Mouse (Mus musculus) embryonic facial prominence, embryonic 12.5 days (tissue): ENCODE results near the gene Col26a1. TPM values are rescaled to one million over a fixed set of nuclear protein-coding genes. Genes with fewer than 3 reads are reported as not detected.

Experiments
- ATAC-seq: fragments of 200-750 bp; cut with Nextera tagmentation; 2 replicates; pipeline ENCODE4 v1.8.0; 2017; ENCODE audit not compliant: insufficient number of reproducible peaks, insufficient read depth, low FRiP score, low TSS enrichment
- H3K27ac ChIP-seq: fragments of 300-500 bp; sonication (generic); 2 replicates; pipeline ENCODE4 v1.5.1; 2016; ENCODE audit warnings: mild to moderate bottlenecking
- H3K27me3 ChIP-seq: fragments of 300-500 bp; sonication (generic); 2 replicates; pipeline ENCODE4 v1.6.1; 2016; ENCODE audit warnings: mild to moderate bottlenecking, moderate library complexity
- H3K36me3 ChIP-seq: fragments of 300-500 bp; sonication (generic); 2 replicates; pipeline ENCODE4 v1.6.1; 2016; ENCODE audit warnings: mild to moderate bottlenecking
- H3K4me1 ChIP-seq: fragments of 300-500 bp; sonication (generic); 2 replicates; pipeline ENCODE4 v1.6.1; 2016
- H3K4me2 ChIP-seq: fragments of 300-500 bp; sonication (generic); replicated peaks from 2 replicates; pipeline ENCODE4 v1.6.1; 2016; ENCODE audit warnings: mild to moderate bottlenecking, moderate library complexity
- H3K4me3 ChIP-seq: fragments of 300-500 bp; sonication (generic); 2 replicates; pipeline ENCODE4 v1.5.1; 2016; ENCODE audit warnings: mild to moderate bottlenecking
- H3K9ac ChIP-seq: fragments of 300-500 bp; sonication (generic); 2 replicates; pipeline ENCODE4 v1.6.1; 2016; ENCODE audit warnings: mild to moderate bottlenecking, moderate library complexity
- H3K9me3 ChIP-seq: fragments of 300-500 bp; sonication (generic); 2 replicates; pipeline ENCODE4 v1.6.1; 2016; ENCODE audit warnings: mild to moderate bottlenecking, moderate library complexity
- WGBS: fragments of 180-500 bp; shearing (Covaris S2); methylation state at CpG from one replicate; pipeline ENCODE4 v1.1.7; 2016; 5-methylcytosine and 5-hydroxymethylcytosine counted together
- polyA plus RNA-seq: library from polyadenylated mRNA; unstranded; fragments of >200 nt; fragmentation: Nextera tagmentation; extraction: Ambion mirVana; gene quantifications from 2 replicates; pipeline ENCODE4 v1.2.1, GENCODE M21; 2016

The Col26a1 gene
- polyA plus RNA-seq, 1 experiment from 2014 or later: 242 TPM

GRCm38 (mm10) chr5:136840036-136840435 is 43.0 kb downstream of the Col26a1 start:
- no peaks in the 10 kb centered on the region for H3K27me3 ChIP-seq
- no peak overlapping the region for H3K4me2 ChIP-seq
- H3K36me3 ChIP-seq: peaks cover 55% of the 10 kb centered on the region
- 0 out of 2 replicates have a peak, but pooled peaks cover 2% of the 10 kb centered on the region for H3K9me3 ChIP-seq
- H3K4me3 ChIP-seq: no peak overlapping the region
- peak overlapping the region; percentile 17; the same call in 1 of the 2 replicates for H3K27ac ChIP-seq
- 9% methylated on average over 8 of the region's 8 CpGs for WGBS
- H3K4me1 ChIP-seq: peaks cover 26% of the 10 kb centered on the region
- ATAC-seq: no peak
- H3K9ac ChIP-seq: no peak overlapping the region

- WGBS: 83% methylated on average over 3 of the region's 3 CpGs
Measured at GRCm38 (mm10) chr5:136833053-136833452, 50.0 kb downstream of the Col26a1 start.

GRCm38 (mm10) chr5:136830156-136830555 is 52.9 kb downstream of the Col26a1 start:
- Histone ChIP-seq H3K9ac (no peak overlapping the region), H3K4me2 (no peak overlapping the region), H3K9me3 (0 out of 2 replicates have a peak, but pooled peaks cover 2% of the 10 kb centered on the region), H3K4me1 (no peaks in the 10 kb centered on the region), H3K4me3 (no peak overlapping the region), H3K27me3 (no peaks in the 10 kb centered on the region), H3K36me3 (peaks cover 76% of the 10 kb centered on the region), H3K27ac (no peak overlapping the region)
- WGBS: 76% methylated on average over 3 of the region's 3 CpGs
- ATAC-seq: no peak

More at GRCm38 (mm10) chr5:136833053-136833452, 50.0 kb downstream of the Col26a1 start:
- Histone ChIP-seq H3K9ac (no peak overlapping the region), H3K4me2 (no peak overlapping the region), H3K4me3 (no peak overlapping the region), H3K27me3 (no peaks in the 10 kb centered on the region), H3K27ac (no peak overlapping the region), H3K36me3 (peaks cover 88% of the 10 kb centered on the region), H3K9me3 (0 out of 2 replicates have a peak, but pooled peaks cover 3% of the 10 kb centered on the region), H3K4me1 (no peaks in the 10 kb centered on the region)
- no peak for ATAC-seq

- WGBS: 90% methylated on average over 8 of the region's 8 CpGs
- H3K27ac ChIP-seq: no peak overlapping the region
- H3K27me3 ChIP-seq: no peaks in the 10 kb centered on the region
- no peak overlapping the region for H3K4me3 ChIP-seq
- no peaks in the 10 kb centered on the region for H3K9me3 ChIP-seq
- peaks cover 35% of the 10 kb centered on the region for H3K36me3 ChIP-seq
- no peak overlapping the region for H3K4me2 ChIP-seq
- H3K4me1 ChIP-seq: 0 out of 2 replicates have a peak, but pooled peaks cover 8% of the 10 kb centered on the region
- no peak overlapping the region for H3K9ac ChIP-seq
- no peak for ATAC-seq
Measured at GRCm38 (mm10) chr5:136821971-136822370, 61.0 kb downstream of the Col26a1 start.

GRCm38 (mm10) chr5:136820911-136821310 is 62.1 kb downstream of the Col26a1 start:
- no peak overlapping the region for H3K27ac ChIP-seq
- H3K9ac ChIP-seq: no peak overlapping the region
- H3K4me2 ChIP-seq: no peak overlapping the region
- no peaks in the 10 kb centered on the region for H3K27me3 ChIP-seq
- 92% methylated on average over 2 of the region's 2 CpGs for WGBS
- peaks cover 33% of the 10 kb centered on the region for H3K36me3 ChIP-seq
- no peak overlapping the region for H3K4me3 ChIP-seq
- 0 out of 2 replicates have a peak, but pooled peaks cover 8% of the 10 kb centered on the region for H3K4me1 ChIP-seq
- H3K9me3 ChIP-seq: no peaks in the 10 kb centered on the region
- ATAC-seq: no peak

- H3K4me1 ChIP-seq: 0 out of 2 replicates have a peak, but pooled peaks cover 8% of the 10 kb centered on the region
- no peak overlapping the region for H3K4me2 ChIP-seq
- peaks cover 6% of the 10 kb centered on the region; the same call in 1 of the 2 replicates for H3K9me3 ChIP-seq
- H3K27ac ChIP-seq: no peak overlapping the region
- WGBS: 78% methylated on average over 11 of the region's 11 CpGs
- H3K4me3 ChIP-seq: no peak overlapping the region
- H3K36me3 ChIP-seq: peaks cover 34% of the 10 kb centered on the region
- no peak for ATAC-seq
- no peaks in the 10 kb centered on the region for H3K27me3 ChIP-seq
- H3K9ac ChIP-seq: no peak overlapping the region
Measured at GRCm38 (mm10) chr5:136819686-136820085, 63.3 kb downstream of the Col26a1 start.

- Histone ChIP-seq H3K36me3 (peaks cover 12% of the 10 kb centered on the region; the same call in 1 of the 2 replicates), H3K27me3 (no peaks in the 10 kb centered on the region), H3K9ac (no peak overlapping the region), H3K9me3 (peaks cover 6% of the 10 kb centered on the region; the same call in 1 of the 2 replicates), H3K4me1 (peaks cover 39% of the 10 kb centered on the region), H3K4me3 (0 out of 2 replicates have a peak overlapping the region, but pooled peaks have one; percentile 17), H3K27ac (peak overlapping the region; percentile 97), H3K4me2 (peak overlapping the region; percentile 28)
- peak; percentile 70 for ATAC-seq
- WGBS: 24% methylated on average over 30 of the region's 30 CpGs
Measured at GRCm38 (mm10) chr5:136810539-136811374, 72.3 kb downstream of the Col26a1 start.

GRCm38 (mm10) chr5:136806379-136807056 is 76.5 kb downstream of the Col26a1 start:
- 46% methylated on average over 16 of the region's 16 CpGs for WGBS
- no peaks in the 10 kb centered on the region for H3K36me3 ChIP-seq
- peaks cover 71% of the 10 kb centered on the region for H3K4me1 ChIP-seq
- no peaks in the 10 kb centered on the region for H3K27me3 ChIP-seq
- H3K4me3 ChIP-seq: no peak overlapping the region
- no peak overlapping the region for H3K4me2 ChIP-seq
- no peaks in the 10 kb centered on the region for H3K9me3 ChIP-seq
- ATAC-seq: no peak
- no peak overlapping the region for H3K9ac ChIP-seq
- H3K27ac ChIP-seq: peak overlapping the region; percentile 83

GRCm38 (mm10) chr5:136805019-136805418 is 78.0 kb downstream of the Col26a1 start:
- ATAC-seq: no peak
- Histone ChIP-seq H3K27ac (peak overlapping the region; percentile 83), H3K9ac (no peak overlapping the region), H3K4me1 (peaks cover 58% of the 10 kb centered on the region), H3K36me3 (no peaks in the 10 kb centered on the region; the same call in 1 of the 2 replicates), H3K27me3 (no peaks in the 10 kb centered on the region), H3K9me3 (no peaks in the 10 kb centered on the region), H3K4me3 (no peak overlapping the region), H3K4me2 (no peak overlapping the region)
- 56% methylated on average over 6 of the region's 6 CpGs for WGBS

GRCm38 (mm10) chr5:136804246-136804645 is 78.8 kb downstream of the Col26a1 start:
- Histone ChIP-seq H3K4me2 (no peak overlapping the region), H3K4me1 (peaks cover 53% of the 10 kb centered on the region), H3K27me3 (no peaks in the 10 kb centered on the region), H3K9ac (no peak overlapping the region), H3K9me3 (no peaks in the 10 kb centered on the region), H3K4me3 (no peak overlapping the region), H3K36me3 (no peaks in the 10 kb centered on the region; the same call in 1 of the 2 replicates), H3K27ac (peak overlapping the region; percentile 83)
- no peak for ATAC-seq
- WGBS: 36% methylated on average over 1 of the region's 1 CpGs

GRCm38 (mm10) chr5:136802732-136803131 is 80.3 kb downstream of the Col26a1 start:
- peak overlapping the region; percentile 38 for H3K4me2 ChIP-seq
- no peaks in the 10 kb centered on the region for H3K9me3 ChIP-seq
- H3K27ac ChIP-seq: peak overlapping the region; percentile 77
- peaks cover 4% of the 10 kb centered on the region for H3K36me3 ChIP-seq
- WGBS: 7% methylated on average over 17 of the region's 17 CpGs
- ATAC-seq: no peak; the same call in 1 of the 2 replicates
- peaks cover 57% of the 10 kb centered on the region for H3K4me1 ChIP-seq
- no peak overlapping the region for H3K4me3 ChIP-seq
- H3K9ac ChIP-seq: no peak overlapping the region
- no peaks in the 10 kb centered on the region for H3K27me3 ChIP-seq
